Mouse (Mus musculus) thymus, postnatal 14 days (tissue): Measurements from ENCODE around the gene Rhox4e.
"Not testable (repeated sequence)": the region's sequence is repeated elsewhere in the genome, so short reads cannot be mapped to it uniquely, and the experiment has no call there.

Experiments
- DNase-seq: peaks from one replicate; pipeline ENCODE4 v3.0.0; 2021

The Rhox4e gene

DNA sequence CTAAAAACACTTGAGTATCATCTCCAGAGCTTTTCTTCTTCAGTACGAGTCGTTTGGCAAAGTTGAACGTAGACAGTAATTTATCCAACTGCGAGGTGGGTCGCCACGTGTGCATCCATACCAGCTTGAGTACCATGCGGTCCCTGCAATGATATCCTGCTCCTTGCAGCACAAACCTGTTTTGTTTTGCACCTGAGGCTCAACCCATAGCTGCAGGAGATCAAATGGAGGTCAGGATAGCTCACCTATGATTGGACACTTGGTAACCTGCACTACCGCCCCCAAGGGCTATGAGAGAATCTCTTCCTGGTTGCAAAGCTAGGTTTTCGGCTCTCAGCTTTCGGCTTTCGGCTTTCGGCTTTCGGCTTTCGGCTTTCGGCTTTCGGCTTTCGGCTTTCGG lies at the start of gene Rhox4e:
TSS of gene Rhox4e (plus strand) at position 301 of the 400 bp plus-strand sequence.
- DNase-seq, result not testable (repeated sequence)

DNA sequence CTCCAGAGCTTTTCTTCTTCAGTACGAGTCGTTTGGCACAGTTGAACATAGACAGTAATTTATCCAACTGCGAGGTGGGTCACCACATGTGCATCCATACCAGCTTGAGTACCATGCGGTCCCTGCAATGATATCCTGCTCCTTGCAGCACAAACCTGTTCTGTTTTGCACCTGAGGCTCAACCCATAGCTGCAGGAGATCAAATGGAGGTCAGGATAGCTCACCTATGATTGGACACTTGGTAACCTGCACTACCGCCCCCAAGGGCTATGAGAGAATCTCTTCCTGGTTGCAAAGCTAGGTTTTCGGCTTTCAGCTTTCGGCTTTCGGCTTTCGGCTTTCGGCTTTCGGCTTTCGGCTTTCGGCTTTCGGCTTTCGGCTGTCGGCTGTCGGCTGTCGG lies 43.2 kb upstream of the Rhox4e start, which contains the start of gene Rhox4d:
TSS of gene Rhox4d (plus strand) at position 301 of the 400 bp plus-strand sequence.
- not testable (repeated sequence) for DNase-seq

DNA sequence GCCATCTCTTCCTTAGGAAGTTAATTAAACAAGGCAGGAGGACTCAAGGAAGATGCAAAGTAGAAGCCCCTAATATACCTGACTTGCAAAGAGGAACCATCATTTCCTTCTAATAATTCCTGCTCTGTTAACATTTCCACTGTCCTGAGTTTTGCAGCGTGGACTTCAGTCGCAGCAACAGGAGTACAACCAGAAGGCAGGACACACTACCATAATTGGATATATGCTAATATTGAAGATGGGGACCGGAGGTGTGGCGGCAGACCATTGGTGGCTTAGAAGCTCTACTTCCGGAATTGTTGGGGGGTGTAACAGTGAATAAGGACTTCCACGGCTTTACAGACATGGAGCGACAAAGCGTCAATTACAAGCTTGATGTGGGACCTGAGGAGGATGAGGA lies 27.1 kb upstream of the Rhox4e start, which contains the start of gene Rhox2e:
TSS of gene Rhox2e (plus strand) at position 301 of the 400 bp plus-strand sequence.
- DNase-seq, result not testable (repeated sequence)

DNA sequence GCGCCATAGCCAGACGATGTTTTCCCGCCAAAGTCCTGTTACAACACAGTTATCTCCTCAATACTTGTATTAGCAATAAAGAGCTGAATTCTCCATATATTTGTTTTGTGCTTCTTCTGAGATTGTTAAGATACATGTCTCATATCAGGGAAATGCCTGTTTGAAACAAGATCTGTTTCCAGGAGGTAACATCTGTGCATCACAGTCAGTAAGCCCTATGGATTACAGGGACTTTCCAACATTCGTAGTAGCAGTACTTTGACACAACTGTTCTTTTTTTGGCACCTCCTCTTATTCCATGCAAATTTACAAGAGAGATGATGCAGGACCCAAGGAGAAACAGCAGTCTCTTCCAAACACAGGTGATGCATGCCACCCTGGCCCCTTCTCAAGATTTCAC lies 15.5 kb upstream of the Rhox4e start, which contains the start of gene Rhox3e:
TSS of gene Rhox3e (plus strand) at position 301 of the 400 bp plus-strand sequence.
- not testable (repeated sequence) for DNase-seq

DNA sequence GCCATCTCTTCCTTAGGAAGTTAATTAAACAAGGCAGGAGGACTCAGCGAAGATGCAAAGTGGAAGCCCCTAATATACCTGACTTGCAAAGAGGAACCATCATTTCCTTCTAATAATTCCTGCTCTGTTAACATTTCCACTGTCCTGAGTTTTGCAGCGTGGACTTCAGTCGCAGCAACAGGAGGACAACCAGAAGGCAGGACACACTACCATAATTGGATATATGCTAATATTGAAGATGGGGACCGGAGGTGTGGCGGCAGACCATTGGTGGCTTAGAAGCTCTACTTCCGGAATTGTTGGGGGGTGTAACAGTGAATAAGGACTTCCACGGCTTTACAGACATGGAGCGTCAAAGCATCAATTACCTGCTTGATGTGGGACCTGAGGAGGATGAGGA lies 13.9 kb downstream of the Rhox4e start, which contains the start of gene Rhox2f:
TSS of gene Rhox2f (plus strand) at position 301 of the 400 bp plus-strand sequence.
- not testable (repeated sequence) for DNase-seq

DNA sequence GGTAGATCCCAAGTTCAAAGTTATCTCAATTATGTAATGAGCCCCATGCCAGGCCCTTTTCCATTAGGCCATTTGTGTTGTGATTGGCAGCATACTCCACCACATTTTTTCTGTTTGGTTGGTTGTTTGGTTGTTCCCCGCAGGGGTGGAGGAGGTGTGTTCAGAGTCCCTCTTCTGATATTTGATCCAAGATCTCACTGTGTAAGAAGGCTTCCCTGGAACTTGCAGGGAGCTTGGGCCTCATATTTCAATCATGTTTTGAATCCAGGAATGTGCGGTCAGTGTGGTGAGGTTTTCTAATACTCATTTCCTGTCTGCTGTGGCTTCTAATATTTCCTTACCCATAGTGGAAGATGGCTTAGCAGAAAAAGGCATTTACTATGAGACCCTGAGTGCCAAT lies 15.4 kb downstream of the Rhox4e start:
- not testable (repeated sequence) for DNase-seq

DNA sequence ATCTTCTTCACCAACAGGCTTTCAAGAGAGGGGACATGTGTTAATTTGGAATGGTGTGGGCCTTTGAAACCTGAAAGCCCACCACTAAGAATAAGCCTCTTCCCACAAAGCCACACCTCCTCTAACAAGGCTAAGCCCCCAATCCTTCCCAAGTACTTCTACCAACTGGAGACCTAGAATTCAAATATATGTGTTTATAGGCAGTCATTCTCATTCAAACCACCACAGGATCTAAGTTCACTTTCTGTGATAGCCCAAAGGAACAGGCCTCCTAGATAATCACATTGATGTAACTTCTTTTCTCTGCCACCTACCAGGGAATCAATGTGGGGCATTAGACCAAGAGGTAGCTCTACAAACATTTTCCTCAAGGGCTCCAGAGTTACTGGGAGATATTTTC lies 23.5 kb downstream of the Rhox4e start, which contains the start of gene Rhox3f:
TSS of gene Rhox3f (plus strand) at position 301 of the 400 bp plus-strand sequence.
- not testable (repeated sequence) for DNase-seq

DNA sequence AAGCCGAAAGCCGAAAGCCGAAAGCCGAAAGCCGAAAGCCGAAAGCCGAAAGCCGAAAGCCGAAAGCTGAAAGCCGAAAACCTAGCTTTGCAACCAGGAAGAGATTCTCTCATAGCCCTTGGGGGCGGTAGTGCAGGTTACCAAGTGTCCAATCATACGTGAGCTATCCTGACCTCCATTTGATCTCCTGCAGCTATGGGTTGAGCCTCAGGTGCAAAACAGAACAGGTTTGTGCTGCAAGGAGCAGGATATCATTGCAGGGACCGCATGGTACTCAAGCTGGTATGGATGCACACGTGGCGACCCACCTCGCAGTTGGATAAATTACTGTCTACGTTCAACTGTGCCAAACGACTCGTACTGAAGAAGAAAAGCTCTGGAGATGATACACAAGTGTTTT lies 50.4 kb downstream of the Rhox4e start, which contains the start of gene Rhox4f:
TSS of gene Rhox4f (minus strand) at position 101 of the 400 bp plus-strand sequence.
- not testable (repeated sequence) for DNase-seq
